Mouse (Mus musculus) cerebellum, adult 2 months (tissue): Measurements from ENCODE around the gene Wscd2.

Source experiments
- CTCF ChIP-seq: fragments of 200-500 bp; IDR thresholded peaks from 2 replicates; pipeline ENCODE4 v1.5.1; 2011; ENCODE audit warnings: low read depth, mild to moderate bottlenecking, control low read depth, low read length, moderate library complexity, borderline replicate concordance; ENCODE audit not compliant: insufficient read depth
- POLR2A ChIP-seq: fragments of 200-500 bp; IDR thresholded peaks from 2 replicates; pipeline ENCODE4 v1.6.1; 2011; ENCODE audit warnings: low read length, control low read depth, borderline replicate concordance; ENCODE audit not compliant: insufficient read depth

DNA sequence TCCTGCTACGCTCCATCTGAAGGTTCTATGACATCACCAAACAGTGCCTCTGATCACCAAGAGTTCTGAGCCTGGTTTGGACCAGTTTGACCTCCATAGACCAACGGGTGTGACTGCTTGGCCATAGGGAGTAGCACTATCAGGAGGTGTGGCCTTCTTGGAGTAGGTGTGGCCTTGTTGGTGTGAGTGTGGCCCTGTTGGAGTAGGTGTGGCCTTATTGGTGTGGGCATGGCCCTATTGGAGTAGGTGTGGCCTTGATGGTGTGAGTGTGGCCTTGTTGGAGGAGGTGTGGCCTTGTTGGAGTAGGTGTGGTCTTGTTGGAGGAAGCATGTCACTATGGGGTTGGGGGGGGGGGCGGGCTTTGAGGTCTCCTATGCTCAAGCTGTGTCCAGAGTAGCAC is 110.0 kb downstream of the Wscd2 start:
- TF ChIP-seq CTCF (no peak), POLR2A (no peak)
